Mouse (Mus musculus): ENCODE results near the gene Zeb2.

DNA sequence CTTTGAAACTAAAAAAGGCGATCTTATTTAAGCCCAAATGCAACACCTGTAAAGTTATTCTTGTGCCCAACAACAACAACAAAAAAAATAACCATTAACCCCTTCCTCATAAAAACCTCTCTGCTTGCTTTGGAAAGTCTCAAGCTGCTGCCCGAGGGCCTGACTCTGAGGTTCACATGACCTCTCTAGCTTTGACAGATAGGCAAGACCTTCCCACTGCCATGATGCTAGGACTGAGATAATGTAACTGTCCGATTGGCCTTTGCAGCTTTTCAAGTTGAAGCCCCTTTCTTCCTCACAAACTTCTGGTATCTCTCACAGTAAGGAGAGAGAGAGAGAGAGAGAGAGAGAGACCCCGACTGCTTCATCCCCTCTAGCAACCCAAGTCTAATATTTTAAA lies 16.2 kb downstream of the Zeb2 start:
- TF ChIP-seq CTCF (IDR thresholded peaks at IDR 0.05; ENCODE audit: control insufficient read depth, insufficient read depth, insufficient read length): no peak
- no peak for TF ChIP-seq MAX (IDR thresholded peaks at IDR 0.05)
- no peak for TF ChIP-seq MYOD1 (IDR thresholded peaks at IDR 0.05; ENCODE audit: control insufficient read depth, insufficient read length, low read depth)

Data from C2C12 (cell line).